Mouse (Mus musculus) olfactory bulb, adult 2 months (tissue): Measurements from ENCODE around the gene Creld1.

Source experiments
- CTCF ChIP-seq: fragments of 200-500 bp; IDR thresholded peaks from 2 replicates; pipeline ENCODE4 v1.5.1; 2012; ENCODE audit warnings: low read depth, mild to moderate bottlenecking, low read length, moderate library complexity; ENCODE audit not compliant: insufficient read depth
- POLR2A ChIP-seq: fragments of 200-500 bp; IDR thresholded peaks from 2 replicates; pipeline ENCODE4 v1.6.1; 2012; ENCODE audit warnings: mild to moderate bottlenecking, low read depth, low read length, moderate library complexity; ENCODE audit not compliant: insufficient read depth

DNA sequence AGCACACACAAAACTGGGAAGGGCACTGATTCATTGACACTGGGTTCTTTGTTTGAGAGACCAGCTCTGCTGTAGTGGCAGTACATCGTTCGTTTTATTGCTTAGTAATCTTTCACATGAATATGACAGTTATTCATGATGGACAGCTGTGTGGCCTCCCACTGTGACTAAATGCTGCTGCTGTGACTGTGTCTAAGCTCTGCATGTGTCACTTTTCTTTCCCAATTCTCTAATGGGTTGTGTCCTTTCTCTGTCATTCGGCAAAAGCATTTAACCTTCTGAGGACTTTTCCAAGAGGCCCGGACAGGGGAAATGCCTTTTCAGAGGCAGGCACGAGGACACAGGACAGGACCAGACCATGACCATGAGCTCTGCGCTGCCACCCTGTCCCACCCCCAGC lies 30.8 kb downstream of the Creld1 start:
- TF ChIP-seq CTCF (no peak), POLR2A (no peak)
